Mouse (Mus musculus) thymus, adult 2 months (tissue): ENCODE measurements around the gene Ddx41.

ENCODE experiments used
- CTCF ChIP-seq: fragments of 200-500 bp; IDR thresholded peaks from 2 replicates; pipeline ENCODE4 v1.5.1; 2012; ENCODE audit warnings: mild to moderate bottlenecking, control low read depth, low read length, moderate library complexity, borderline replicate concordance; ENCODE audit not compliant: control insufficient read depth, poor library complexity, insufficient read depth; ENCODE audit errors: extremely low read depth
- POLR2A ChIP-seq: fragments of 200-500 bp; IDR thresholded peaks from 2 replicates; pipeline ENCODE4 v1.6.1; 2012; ENCODE audit warnings: mild to moderate bottlenecking, low read length, control low read depth, moderate library complexity; ENCODE audit not compliant: control insufficient read depth, poor library complexity, insufficient read depth; ENCODE audit errors: extremely low read depth

DNA sequence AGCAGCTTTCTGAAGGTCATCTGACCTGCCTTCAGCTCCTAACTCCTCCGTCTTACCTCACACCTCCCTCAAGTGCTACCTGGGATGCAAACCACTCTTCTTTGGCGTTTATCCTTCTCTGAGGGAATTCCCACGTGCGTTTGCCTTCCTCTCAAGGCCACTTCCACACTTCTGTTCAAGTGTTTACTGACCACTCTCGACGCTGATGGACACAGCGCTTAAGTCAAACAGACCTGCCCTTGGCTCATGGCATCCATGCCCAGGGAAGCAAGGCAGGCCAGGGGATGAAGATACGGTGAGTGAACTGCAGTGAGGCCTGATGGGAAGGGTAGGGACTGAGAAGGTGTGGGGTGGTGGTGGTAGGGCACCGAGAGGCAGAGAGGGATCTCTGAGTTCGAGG lies 35.9 kb downstream of the Ddx41 start:
- TF ChIP-seq CTCF (no peak), POLR2A (no peak)
